Mouse (Mus musculus) ovary, adult 18-20 months (tissue): ENCODE measurements around the gene Napepld.
A peak's percentile ranks its signal among the peaks of the same experiment; 100 is the strongest.
"Not testable (repeated sequence)": the region's sequence is repeated elsewhere in the genome, so short reads cannot be mapped to it uniquely, and the experiment has no call there.

Experiments used
- DNase-seq: peaks from one replicate; pipeline ENCODE4 v3.0.0; 2022; ENCODE audit warnings: low spot score, mixed read lengths

Gene Napepld

DNA sequence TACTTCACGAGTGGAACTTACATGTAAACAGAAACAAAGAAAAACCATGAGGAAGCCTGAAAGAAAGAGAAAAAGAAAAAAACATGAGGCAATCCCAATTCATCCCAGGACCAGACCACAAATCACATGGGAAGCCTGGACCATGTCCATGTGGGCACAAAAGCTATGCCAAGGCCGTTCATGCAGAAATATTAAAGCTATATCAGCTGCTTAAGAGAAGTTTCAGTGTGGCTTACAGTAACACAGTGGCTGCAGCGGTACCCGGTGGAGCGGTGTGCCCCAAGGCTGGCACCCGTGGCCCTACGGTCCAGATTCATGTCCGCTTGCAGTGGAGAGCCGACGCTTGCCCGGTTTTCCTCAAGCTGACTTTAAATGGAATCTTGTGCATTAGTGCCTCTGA, 38.1 kb downstream of the Napepld start:
- peak; percentile 23 for DNase-seq

DNA sequence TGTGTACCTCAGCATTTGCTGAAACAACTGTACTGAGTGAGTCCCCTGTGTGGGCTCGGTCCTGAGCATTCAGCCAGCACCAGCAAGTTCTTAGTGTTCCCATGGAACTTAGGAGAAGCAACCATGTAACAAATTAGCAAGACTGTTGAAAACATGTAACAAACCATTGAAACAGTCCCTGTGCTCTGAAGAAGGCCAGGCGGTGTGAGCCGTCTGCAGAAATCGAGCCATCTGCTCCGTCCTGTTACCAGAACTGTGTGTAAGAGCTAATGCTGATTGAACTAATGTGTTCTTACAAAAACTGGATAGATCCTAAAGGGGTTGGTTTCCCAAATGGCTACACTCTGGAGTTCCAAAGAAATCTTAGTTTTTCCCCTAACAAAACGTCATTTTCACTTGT, 40.3 kb downstream of the Napepld start:
- no peak for DNase-seq

DNA sequence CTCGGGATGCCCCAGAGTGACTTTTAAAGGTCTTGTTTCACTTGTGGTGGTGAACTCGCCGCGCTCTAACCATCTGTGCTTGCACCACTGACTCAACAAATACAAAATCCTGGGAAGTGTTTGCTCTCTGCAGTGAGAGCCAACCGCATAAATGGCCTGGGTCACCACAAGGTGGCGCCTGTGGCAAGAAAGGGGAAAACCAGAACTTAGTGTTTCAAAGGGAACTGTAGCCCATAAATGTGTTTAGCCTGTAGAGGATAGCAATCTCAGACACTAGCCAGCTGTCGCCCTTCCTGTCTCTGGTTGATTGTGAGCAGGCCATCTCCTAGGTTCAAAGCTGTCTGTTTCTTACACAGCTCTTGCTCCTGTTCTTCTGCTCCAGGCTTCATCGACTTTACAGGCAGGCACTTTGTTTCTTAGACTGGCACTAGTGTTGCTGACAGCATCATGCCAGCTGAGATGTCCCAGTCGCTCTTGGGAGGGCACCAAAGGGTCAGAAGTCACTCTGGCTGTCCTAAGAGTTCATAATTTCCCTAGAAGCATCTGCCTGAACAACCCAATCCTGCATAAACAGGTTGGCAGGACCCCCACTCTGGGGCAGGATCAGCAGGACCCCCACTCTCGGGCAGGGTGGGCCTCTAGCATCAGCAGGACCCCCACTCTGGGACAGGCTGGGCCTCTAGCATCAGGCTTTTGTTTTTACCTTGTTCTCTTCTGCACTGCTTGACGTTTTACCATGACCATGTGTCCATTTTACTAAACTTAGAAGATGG, 42.4 kb downstream of the Napepld start:
- peak; percentile 56 for DNase-seq

DNA sequence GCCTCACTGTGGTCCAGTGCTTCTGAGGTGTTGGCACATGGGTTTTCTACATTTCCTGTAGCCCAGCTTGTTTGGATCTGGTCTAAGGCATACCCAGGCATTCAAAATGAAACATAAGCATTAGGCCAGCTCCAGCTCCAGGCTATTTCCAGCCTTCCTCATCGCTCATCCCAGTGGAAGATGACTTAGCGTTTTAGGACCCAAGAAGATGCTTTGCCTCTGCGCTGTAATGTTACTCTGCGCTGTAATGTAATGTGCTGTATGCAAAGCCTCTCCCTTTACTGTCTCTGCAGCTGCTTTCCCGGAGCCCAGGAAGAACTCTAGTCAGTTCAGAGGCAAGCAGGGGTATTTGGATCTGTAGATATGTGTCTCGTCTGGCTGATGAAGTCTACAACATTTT, 43.2 kb downstream of the Napepld start:
- no peak for DNase-seq

DNA sequence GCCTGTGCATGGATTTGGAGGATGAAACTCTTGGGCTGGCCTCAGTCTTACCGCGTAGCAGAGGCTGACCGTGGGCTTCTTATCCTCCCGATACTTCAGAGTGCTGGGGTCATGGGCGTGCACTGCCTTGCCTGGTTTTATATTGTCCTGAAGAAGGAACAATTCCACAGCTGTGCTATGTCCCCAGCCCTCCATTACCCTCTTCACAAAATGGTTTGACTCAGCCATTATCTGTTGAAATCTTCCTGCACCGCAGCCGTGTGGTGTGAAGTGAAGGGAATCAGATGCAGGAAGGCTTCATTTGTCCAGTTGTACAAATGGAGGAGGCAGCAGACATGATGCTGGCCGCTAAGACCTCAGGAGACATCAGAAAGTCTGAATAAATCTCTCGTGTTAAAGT, 44.3 kb downstream of the Napepld start:
- no peak for DNase-seq

DNA sequence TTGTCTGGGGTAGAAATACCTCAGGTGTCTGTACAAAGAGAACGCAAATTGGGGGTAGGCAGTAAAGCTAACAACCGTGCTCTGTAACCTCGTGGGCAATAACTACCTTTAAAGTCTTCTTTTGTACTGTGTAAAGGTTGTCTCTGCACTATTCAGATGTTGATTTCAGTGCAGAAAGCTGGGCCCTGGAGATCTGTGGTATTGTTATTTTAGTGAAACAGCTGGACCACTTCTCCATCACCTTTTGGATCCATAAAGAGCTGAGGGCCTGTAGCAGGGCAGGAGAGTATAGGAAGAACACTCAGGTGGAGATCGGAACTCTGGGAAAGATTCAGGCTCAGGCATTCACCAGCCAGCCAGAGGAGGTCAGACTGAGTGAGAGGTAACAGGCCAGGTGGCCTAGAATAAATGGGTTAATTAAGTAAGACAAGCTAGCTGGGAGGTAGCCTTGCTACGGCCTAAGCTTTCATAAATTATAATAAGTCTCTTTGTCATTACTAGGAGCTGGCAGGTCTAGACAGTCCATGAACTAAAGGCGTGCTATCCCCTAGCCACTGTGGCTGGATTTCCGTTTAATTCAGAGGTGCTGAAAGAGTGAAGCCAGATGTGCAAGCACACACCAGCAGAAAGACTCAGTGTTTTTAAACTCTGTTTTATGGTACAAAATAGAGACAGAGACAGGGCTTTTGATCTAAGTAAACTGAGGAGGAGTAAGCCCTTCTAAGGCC, 49.1 kb downstream of the Napepld start:
- DNase-seq: no peak

DNA sequence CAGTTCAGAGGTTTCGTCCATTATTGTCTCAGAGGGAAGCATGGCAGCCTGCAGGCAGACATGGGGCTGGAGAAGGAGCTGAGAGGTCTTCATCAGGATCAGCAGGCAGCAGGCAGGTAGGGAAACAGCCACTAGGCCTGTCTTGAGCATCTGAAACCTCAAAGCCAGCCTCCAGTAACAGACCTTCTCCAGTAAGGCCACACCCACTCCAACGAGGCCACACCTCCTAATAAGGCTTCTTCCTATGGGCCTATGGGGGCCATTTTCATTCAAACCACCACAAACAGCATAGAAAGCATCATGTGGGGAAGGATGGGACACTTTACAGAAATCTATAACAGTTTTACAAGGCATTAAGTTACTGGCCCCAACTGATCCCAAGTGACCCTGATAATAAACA, 50.5 kb downstream of the Napepld start:
- DNase-seq: no peak

DNA sequence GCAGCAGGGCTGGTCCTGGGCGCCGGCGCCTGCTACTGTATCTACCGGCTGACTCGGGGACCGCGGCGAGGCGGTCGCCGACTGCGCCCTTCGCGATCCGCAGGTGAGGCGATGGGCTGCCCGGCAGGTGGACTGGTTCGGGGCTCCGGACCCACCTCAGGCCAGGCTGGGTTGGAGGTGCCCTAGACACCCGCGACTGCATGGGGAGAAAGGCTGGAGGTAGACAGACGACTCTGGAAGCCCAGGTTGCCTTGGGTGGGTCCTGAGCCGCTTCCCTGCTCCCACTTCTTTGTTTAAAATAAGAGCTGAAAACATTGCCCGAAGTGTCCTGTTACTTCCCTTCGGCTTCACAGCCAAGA, 55.1 kb downstream of the Napepld start:
- DNase-seq: no peak

DNA sequence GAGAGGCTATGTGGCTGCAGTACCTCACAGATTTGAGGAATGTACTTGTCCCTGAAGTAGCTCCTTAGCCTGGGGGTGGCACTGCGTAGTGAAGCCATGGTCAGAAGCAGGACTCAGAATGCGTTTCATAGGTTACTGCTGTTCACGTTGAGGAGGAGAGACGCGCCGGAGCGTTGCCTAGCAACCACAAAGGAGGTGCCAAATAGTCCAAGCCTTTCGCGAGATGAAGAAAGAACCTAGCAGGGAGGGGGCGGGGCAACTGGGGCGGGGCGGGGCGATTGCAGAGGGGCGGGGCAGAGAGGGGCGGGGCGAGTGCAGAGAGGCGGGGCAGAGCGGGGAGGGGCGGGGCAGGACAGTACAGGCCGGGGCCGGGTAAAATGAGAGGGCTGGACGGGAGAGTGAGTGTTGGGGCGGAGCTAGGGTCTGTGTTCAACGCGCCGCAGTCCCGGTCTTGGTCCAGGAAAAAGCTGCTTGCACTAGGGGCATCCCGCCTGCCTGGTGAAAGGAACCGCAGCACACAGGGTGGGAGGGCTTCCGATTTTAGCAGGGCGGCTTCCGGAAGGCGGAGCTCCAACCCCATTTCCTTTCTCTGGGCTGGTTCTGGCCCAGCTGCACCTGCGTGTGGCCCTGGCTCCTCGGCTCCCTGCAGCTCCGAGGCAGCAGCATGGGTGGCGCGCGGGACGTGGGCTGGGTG, 55.6 kb downstream of the Napepld start, which contains the start of the genes Fbxl13 and Armc10:
Gene Fbxl13 (minus strand): TSS at position 196 of the 694 bp plus-strand sequence.
Gene Armc10 (plus strand): TSS at position 375 of the 694 bp plus-strand sequence.
- peak; percentile 87 for DNase-seq

DNA sequence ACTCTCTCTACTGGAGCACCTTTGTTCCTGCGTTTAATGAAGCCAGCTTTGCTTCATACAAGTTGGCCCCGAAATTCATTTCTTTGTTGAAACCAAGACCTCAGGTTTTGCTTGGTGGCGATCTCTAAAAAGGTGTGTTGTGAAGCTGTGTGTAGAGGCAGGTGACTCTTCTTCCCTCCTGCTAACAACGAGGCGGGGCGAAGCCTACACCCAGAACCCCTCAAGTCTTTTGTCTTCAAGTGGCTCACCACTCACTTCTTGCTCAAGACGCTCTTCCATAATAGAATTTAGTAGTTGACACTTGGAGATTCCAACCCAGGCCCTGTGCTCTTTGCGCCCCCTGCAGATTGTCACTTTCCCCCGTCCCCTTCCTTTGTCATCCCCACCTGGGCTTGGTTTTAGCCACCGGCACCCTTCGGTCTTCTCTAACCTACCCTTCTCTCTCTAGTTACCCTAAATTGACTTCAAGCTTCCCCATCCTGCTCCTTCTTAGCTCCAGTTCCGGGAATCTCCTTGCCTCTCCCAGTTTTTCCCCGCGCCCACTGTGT, 56.2 kb downstream of the Napepld start:
- DNase-seq: no peak

DNA sequence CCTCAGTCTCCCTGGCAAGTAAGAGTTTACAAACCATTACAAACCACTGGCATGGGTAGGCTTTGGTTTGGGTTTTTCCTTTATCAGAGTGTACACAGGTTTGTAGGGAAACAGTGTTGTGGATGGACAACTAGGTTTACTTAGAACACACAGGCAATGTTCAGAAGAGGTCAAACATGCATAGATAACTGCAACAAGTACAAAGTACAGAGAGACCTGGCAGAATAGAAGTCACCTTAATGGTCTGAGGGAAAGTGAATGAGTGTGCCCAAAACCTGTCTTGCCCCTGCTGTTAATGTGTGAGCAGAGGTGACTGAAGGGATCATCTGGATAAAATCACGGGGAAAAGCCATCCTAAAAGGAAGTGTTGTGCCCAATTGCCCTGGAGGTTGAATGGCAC, 57.6 kb downstream of the Napepld start:
- no peak for DNase-seq

DNA sequence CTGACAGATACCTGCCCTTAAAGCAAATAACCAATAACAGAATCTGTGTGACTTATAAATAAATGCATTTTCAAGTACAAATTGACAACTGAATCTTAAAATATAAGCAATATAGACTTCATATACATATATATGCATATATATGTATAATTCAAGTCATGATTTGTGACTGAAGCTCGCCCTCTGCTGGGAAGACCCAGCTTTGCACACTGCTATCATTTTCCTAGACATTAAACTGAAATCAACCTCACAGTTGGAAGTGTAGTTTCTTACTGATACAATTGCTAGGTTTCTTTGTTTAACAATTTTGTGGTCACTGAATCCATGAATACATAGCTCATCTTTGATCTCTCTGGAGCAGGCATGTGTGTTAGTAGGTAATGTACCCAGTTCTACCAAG, 60.2 kb downstream of the Napepld start:
- DNase-seq: no peak

DNA sequence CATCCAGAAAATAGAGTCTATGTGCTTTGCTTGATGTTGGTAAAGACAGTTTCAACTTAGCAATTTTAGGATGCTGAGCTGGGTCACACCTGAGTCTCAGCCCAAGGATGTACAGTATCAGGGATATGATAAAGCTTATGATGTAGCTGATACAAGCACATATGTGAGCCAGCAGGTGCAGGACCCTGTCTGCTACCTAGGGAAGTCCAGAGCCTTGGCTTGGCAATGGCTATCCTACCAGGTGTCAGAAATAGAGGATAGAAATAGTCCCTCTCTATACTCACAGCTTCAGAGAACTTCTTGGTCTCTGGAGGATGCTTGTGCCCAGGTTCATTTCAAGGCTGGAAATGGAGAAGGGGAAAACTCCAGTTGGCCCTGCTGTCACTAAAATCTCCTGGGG, 75.3 kb downstream of the Napepld start:
- DNase-seq: no peak

DNA sequence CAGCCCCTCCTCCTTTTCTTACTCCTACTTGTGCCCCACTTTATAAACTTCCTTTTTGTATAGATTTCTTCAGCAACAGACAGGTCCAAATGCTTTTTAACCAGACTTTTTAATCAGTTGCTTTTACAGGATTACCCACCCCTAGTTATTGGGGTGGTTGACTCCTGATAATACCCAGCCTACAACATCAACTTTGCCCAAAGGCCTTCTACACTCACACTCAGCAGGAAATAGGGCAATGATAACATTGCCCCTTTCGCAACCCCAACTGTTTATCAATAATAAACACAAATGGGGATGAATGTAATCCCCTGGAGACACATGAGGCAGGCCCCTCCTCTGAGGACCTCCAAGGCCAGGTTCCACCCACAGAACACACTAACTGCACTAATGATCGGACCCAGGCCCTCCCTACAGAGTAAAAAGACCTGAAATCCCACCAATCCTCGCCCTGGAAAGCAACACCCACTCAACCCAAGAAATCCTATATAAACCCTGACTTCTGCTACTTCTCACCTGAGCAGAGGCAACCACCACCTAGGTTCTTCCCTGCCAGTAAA, 84.7 kb downstream of the Napepld start:
- DNase-seq: no peak

DNA sequence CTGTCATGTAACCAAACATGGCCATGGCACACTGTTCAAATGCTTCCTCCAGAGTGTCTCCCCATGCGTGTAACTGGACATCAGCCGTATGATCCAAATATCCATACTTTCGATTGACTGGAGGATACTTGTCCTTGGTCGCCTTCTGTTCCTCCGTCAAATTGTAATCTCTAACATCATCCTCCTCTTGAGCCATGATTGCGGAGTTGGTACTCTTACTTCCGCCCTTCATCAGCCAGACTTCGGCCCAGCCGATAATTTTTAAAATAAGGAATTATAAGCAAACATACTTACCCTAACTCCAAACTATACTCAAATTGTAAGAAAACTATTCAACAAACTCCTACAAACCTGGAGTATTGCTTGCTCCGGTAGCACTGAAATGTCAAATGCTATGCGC, 86.9 kb downstream of the Napepld start:
- DNase-seq: not testable (repeated sequence)
